Mouse (Mus musculus) kidney, postnatal 0 days (tissue): Measurements from ENCODE around the gene Mup5. TPM values are rescaled to one million over a fixed set of nuclear protein-coding genes. Genes with fewer than 3 reads are reported as not detected.
A peak's percentile ranks its signal among the peaks of the same experiment; 100 is the strongest.

Experiments
- ATAC-seq: fragments of 200-750 bp; cut with Nextera tagmentation; replicated peaks from 2 replicates; pipeline ENCODE4 v1.8.0; 2017; ENCODE audit warnings: low read depth, moderate number of reproducible peaks, moderate TSS enrichment, moderate library complexity; ENCODE audit not compliant: low FRiP score
- DNase-seq: peaks from one replicate; pipeline ENCODE4 v3.0.0-alpha.2; 2016; ENCODE audit warnings: low spot score
- H3K27ac ChIP-seq: fragments of 300-500 bp; sonication (generic); 2 replicates; pipeline ENCODE4 v1.5.1; 2014; ENCODE audit warnings: mild to moderate bottlenecking
- H3K27me3 ChIP-seq: fragments of 300-500 bp; sonication (generic); 2 replicates; pipeline ENCODE4 v1.6.1; 2014; ENCODE audit warnings: low read length, mixed read lengths; ENCODE audit not compliant: insufficient read depth
- H3K36me3 ChIP-seq: fragments of 300-500 bp; sonication (generic); 2 replicates; pipeline ENCODE4 v1.6.1; 2014; ENCODE audit warnings: low read length, mixed read lengths; ENCODE audit not compliant: insufficient read depth
- H3K4me1 ChIP-seq: fragments of 300-500 bp; sonication (generic); replicated peaks from 2 replicates; pipeline ENCODE4 v1.6.1; 2014; ENCODE audit warnings: antibody characterized with exemption, low read length, mixed read lengths; ENCODE audit not compliant: insufficient read depth
- H3K4me2 ChIP-seq: fragments of 300-500 bp; sonication (generic); 2 replicates; pipeline ENCODE4 v1.6.1; 2014; ENCODE audit warnings: mild to moderate bottlenecking, low read length, moderate library complexity, mixed read lengths
- H3K4me3 ChIP-seq: fragments of 300-500 bp; sonication (generic); replicated peaks from 2 replicates; pipeline ENCODE4 v1.5.1; 2014; ENCODE audit warnings: low read depth, low read length
- H3K9ac ChIP-seq: fragments of 300-500 bp; sonication (generic); 2 replicates; pipeline ENCODE4 v1.6.1; 2014; ENCODE audit warnings: low read depth, low read length
- H3K9me3 ChIP-seq: fragments of 300-500 bp; sonication (generic); replicated peaks from 2 replicates; pipeline ENCODE4 v1.6.1; 2016; ENCODE audit warnings: low read length, inconsistent platforms, mixed read lengths
- CTCF ChIP-seq: IDR thresholded peaks from 2 replicates; pipeline ENCODE4 v1.5.1; 2016; ENCODE audit warnings: antibody characterized with exemption, low read depth, mild to moderate bottlenecking, moderate library complexity
- WGBS: fragments of 180-500 bp; shearing (Covaris S2); extraction: QIAGEN DNeasy Blood & Tissue Kit; methylation state at CpG from one replicate; pipeline ENCODE4 v1.1.7; 2014; 5-methylcytosine and 5-hydroxymethylcytosine counted together
- polyA plus RNA-seq: library from polyadenylated mRNA; unstranded; fragments of >200 nt; fragmentation: Nextera tagmentation; extraction: Ambion mirVana; gene quantifications from 2 replicates; pipeline ENCODE4 v1.2.1, GENCODE M21; 2015

Gene Mup5
- not detected in 2 replicates for polyA plus RNA-seq

DNA sequence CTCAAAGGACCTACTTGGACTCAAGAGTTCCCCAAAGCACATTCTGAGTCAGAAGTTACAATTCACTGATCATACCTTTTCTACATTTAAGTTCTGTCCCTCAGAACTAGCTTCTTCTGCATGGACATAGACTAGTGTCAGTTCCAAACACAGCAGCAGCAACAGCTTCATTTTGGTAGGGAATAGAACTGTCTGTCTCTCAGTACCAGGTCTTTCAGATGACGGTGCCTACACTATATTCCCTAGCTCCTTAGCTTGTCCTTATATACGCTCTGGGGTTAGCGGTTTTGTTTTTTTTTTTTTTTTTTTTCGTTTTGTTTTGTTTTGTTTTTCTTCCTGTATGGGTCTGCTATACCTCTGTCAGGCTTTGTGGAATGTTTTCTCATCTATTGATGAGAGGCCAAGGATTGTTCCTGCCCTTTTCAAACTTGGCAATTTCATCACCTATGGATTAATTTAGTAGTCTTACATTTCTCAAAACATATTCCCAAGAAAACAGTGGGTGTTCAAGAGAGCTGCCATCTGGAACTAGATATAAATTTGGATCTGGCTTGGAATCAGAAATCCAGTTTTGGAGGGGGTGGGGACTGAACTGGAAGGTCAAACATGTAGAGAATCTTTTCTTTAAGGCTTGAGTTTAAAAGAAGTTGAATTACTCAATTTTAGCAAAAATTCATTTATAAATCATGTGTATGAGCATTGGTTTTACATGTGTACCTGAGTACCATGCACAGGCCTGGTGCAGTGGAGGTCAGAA, at the start of gene Mup5:
Gene Mup5, minus strand, starts transcription at position 282 of the 757 bp plus-strand sequence.
- Histone ChIP-seq H3K4me1 (no peaks in the 10 kb centered on the region), H3K27me3 (no peaks in the 10 kb centered on the region), H3K9ac (no peak within 1 kb of the TSS), H3K36me3 (no peaks in the 10 kb centered on the region), H3K9me3 (no peaks in the 10 kb centered on the region), H3K27ac (no peak within 1 kb of the TSS), H3K4me3 (no peak within 1 kb of the TSS), H3K4me2 (no peak within 1 kb of the TSS)
- ATAC-seq = no peak
- no peak for DNase-seq
- TF ChIP-seq CTCF = no peak
- WGBS = 70% methylated on average over 4 of the region's 4 CpGs

- no peak overlapping the region for H3K4me2 ChIP-seq
- no peaks in the 10 kb centered on the region for H3K9me3 ChIP-seq
- no peaks in the 10 kb centered on the region for H3K4me1 ChIP-seq
- DNase-seq = no peak
- no peaks in the 10 kb centered on the region for H3K36me3 ChIP-seq
- H3K4me3 ChIP-seq = no peak overlapping the region
- H3K27ac ChIP-seq = no peak overlapping the region
- 49% methylated on average over 4 of the region's 4 CpGs for WGBS
- TF ChIP-seq CTCF = peak; percentile 68
- ATAC-seq = no peak
- H3K27me3 ChIP-seq = no peaks in the 10 kb centered on the region
- no peak overlapping the region for H3K9ac ChIP-seq
Observed at GRCm38 (mm10) chr4:61858160-61858559, 23.1 kb upstream of the Mup5 start.

- WGBS = 78% methylated on average over 18 of the region's 18 CpGs
- H3K9me3 ChIP-seq = no peaks in the 10 kb centered on the region
- H3K27ac ChIP-seq = no peak overlapping the region
- peak; percentile 63; the same call in 1 of the 2 replicates for ATAC-seq
- H3K4me2 ChIP-seq = no peak overlapping the region
- no peaks in the 10 kb centered on the region for H3K36me3 ChIP-seq
- H3K27me3 ChIP-seq = no peaks in the 10 kb centered on the region
- no peak for TF ChIP-seq CTCF
- no peaks in the 10 kb centered on the region for H3K4me1 ChIP-seq
- no peak overlapping the region for H3K4me3 ChIP-seq
- H3K9ac ChIP-seq = no peak overlapping the region
- DNase-seq = no peak
Observed at GRCm38 (mm10) chr4:61855831-61856698, 21.0 kb upstream of the Mup5 start.

- WGBS = 82% methylated on average over 6 of the region's 6 CpGs
- Histone ChIP-seq H3K36me3 (no peaks in the 10 kb centered on the region), H3K4me3 (no peak overlapping the region), H3K4me1 (no peaks in the 10 kb centered on the region), H3K27me3 (no peaks in the 10 kb centered on the region), H3K9ac (no peak overlapping the region), H3K4me2 (no peak overlapping the region), H3K27ac (no peak overlapping the region), H3K9me3 (no peaks in the 10 kb centered on the region)
- no peak for TF ChIP-seq CTCF
- ATAC-seq (peak; percentile 43), DNase-seq (no peak)
Observed at GRCm38 (mm10) chr4:61855344-61855743, 20.3 kb upstream of the Mup5 start.

DNA sequence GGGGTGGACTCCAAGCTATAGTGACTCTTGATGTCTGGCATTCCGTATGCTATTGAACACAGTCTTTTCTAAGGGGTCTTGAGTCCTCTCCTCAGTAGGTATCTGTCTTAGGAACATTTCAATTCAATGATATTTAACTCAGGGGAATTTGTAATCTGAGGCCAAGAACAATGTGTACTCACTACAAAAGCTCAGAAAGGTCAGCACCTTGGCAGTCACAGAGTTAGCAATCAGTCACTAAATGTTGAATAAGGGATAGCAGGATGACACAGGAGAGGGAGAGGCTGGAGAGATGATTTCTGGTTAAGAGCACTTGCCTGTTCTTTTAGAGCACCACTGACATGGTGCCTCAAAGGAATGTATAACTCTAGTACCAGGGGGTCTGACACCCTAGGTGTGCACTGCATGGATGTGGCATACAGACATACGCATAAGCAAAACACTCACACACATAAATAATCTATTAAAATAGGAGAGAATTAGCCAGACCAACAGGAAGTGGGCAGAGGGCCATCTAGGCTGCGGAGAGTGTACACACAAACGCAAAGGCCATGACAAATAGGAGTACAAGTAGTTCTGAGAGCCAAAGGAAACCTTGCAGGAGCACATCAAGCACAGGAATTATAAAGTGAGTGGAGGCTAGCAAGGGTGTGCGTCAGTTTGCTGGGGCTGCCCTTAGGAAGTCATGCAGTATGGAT, 9.9 kb upstream of the Mup5 start:
- no peaks in the 10 kb centered on the region for H3K27me3 ChIP-seq
- no peaks in the 10 kb centered on the region for H3K9me3 ChIP-seq
- no peak overlapping the region for H3K27ac ChIP-seq
- no peak for DNase-seq
- WGBS = 91% methylated on average over 5 of the region's 5 CpGs
- no peaks in the 10 kb centered on the region for H3K36me3 ChIP-seq
- H3K4me3 ChIP-seq = no peak overlapping the region
- ATAC-seq = no peak
- no peak for TF ChIP-seq CTCF
- no peaks in the 10 kb centered on the region for H3K4me1 ChIP-seq
- H3K9ac ChIP-seq = no peak overlapping the region
- H3K4me2 ChIP-seq = no peak overlapping the region

DNA sequence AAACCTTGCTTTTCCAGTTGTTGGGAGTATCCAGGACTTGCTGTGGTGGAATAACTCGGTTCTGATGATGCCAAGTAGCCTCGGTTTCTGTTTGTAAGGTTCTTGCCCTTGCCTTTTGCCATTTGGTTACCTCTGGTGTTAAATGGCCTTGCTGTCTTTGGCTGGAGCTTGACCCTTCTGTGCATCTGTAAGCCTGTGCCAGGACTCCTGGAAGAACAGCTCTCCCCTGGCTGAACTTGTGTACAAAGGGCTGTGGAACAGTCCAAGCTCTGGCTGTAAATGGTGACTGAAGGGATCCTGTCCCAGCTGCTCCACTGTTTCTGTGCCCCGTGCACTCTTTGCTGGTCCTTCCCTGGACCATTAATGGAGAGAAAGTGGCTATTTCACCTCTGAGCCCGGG, 5.8 kb downstream of the Mup5 start:
- no peak for DNase-seq
- no peak overlapping the region for H3K9ac ChIP-seq
- no peak overlapping the region for H3K4me2 ChIP-seq
- H3K36me3 ChIP-seq = no peaks in the 10 kb centered on the region
- H3K4me1 ChIP-seq = no peaks in the 10 kb centered on the region
- 70% methylated on average over 4 of the region's 4 CpGs for WGBS
- ATAC-seq = no peak
- H3K27me3 ChIP-seq = no peaks in the 10 kb centered on the region
- no peak overlapping the region for H3K27ac ChIP-seq
- no peak overlapping the region for H3K4me3 ChIP-seq
- H3K9me3 ChIP-seq = no peaks in the 10 kb centered on the region
- TF ChIP-seq CTCF = no peak
